Mouse (Mus musculus) liver, adult 2 months (tissue): Measurements from ENCODE around the gene Dock6. TPM values are rescaled to one million over a fixed set of nuclear protein-coding genes. Genes with fewer than 3 reads are reported as not detected.

Source experiments
- DNase-seq: peaks from one replicate; pipeline ENCODE4 v3.0.0-alpha.2; 2011; ENCODE audit warnings: low read depth, low spot score; ENCODE audit errors: extremely low read depth
- H3K27ac ChIP-seq: fragments of 200-500 bp; replicated peaks from 2 replicates; pipeline ENCODE4 v1.5.1; 2012; ENCODE audit warnings: low read depth, mild to moderate bottlenecking, control low read depth, inconsistent platforms, low read length; ENCODE audit not compliant: insufficient read depth
- H3K27me3 ChIP-seq: fragments of 200-500 bp; 2 replicates; pipeline ENCODE4 v1.6.1; 2012; ENCODE audit warnings: mild to moderate bottlenecking, moderate library complexity, low read length, inconsistent platforms; ENCODE audit not compliant: control insufficient read depth, insufficient read depth
- H3K36me3 ChIP-seq: fragments of 200-500 bp; 2 replicates; pipeline ENCODE4 v1.6.1; 2012; ENCODE audit warnings: low read length, inconsistent platforms; ENCODE audit not compliant: control insufficient read depth, insufficient read depth
- H3K4me1 ChIP-seq: fragments of 200-500 bp; 2 replicates; pipeline ENCODE4 v1.6.1; 2011; ENCODE audit warnings: low read length; ENCODE audit not compliant: control insufficient read depth, insufficient read depth
- H3K4me3 ChIP-seq: fragments of 200-500 bp; 2 replicates; pipeline ENCODE4 v1.5.1; 2011; ENCODE audit warnings: low read depth, mild to moderate bottlenecking, control low read depth, low read length, moderate library complexity; ENCODE audit not compliant: insufficient read depth
- H3K79me2 ChIP-seq: fragments of 200-500 bp; 2 replicates; pipeline ENCODE4 v1.6.1; 2012; ENCODE audit warnings: inconsistent platforms, mild to moderate bottlenecking, low read length, moderate library complexity; ENCODE audit not compliant: control insufficient read depth, insufficient read depth
- H3K9ac ChIP-seq: fragments of 200-500 bp; 2 replicates; pipeline ENCODE4 v1.6.1; 2012; ENCODE audit warnings: low read depth, mild to moderate bottlenecking, control low read depth, inconsistent platforms, low read length
- CTCF ChIP-seq: fragments of 200-500 bp; IDR thresholded peaks from 2 replicates; pipeline ENCODE4 v1.5.1; 2011; ENCODE audit warnings: low read depth, low read length, control low read depth
- POLR2A ChIP-seq: fragments of 200-500 bp; IDR thresholded peaks from 2 replicates; pipeline ENCODE4 v1.6.1; 2011; ENCODE audit warnings: low read length, control low read depth; ENCODE audit not compliant: insufficient read depth; ENCODE audit errors: extremely low read depth
- WGBS: fragments of 180-500 bp; shearing (Covaris S2); methylation state at CpG from one replicate; pipeline ENCODE4 v1.1.7; 2018; 5-methylcytosine and 5-hydroxymethylcytosine counted together
- polyA plus RNA-seq: library from polyadenylated mRNA; depleted of rRNA; stranded (reverse); fragments of >200 nt; gene quantifications from 2 replicates; pipeline ENCODE4 v1.2.3, GENCODE M21; 2012
- total RNA-seq: library from RNA; depleted of rRNA; stranded (reverse); fragments of >200 nt; gene quantifications from 2 replicates; pipeline ENCODE4 v1.2.3, GENCODE M21; 2014

Dock6 gene
- total and polyA plus RNA-seq, 2 experiments = 8.5 to 33.9 TPM

GRCm38 (mm10) chr9:21803986-21804644, 48.3 kb downstream of the Dock6 start:
- Histone ChIP-seq H3K4me1 (peaks cover 20% of the 10 kb centered on the region), H3K4me3 (no peak overlapping the region), H3K79me2 (no peaks in the 10 kb centered on the region), H3K36me3 (no peaks in the 10 kb centered on the region), H3K9ac (no peak overlapping the region), H3K27ac (no peak overlapping the region), H3K27me3 (no peaks in the 10 kb centered on the region)
- DNase-seq = peak; percentile 29
- 49% methylated on average over 13 of the region's 13 CpGs for WGBS
- TF ChIP-seq POLR2A (no peak), CTCF (peak; percentile 96)

GRCm38 (mm10) chr9:21801591-21801990, 50.8 kb downstream of the Dock6 start:
- H3K4me1 ChIP-seq = peaks cover 20% of the 10 kb centered on the region
- H3K4me3 ChIP-seq = no peak overlapping the region
- DNase-seq = no peak
- TF ChIP-seq CTCF (no peak), POLR2A (no peak)
- 92% methylated on average over 7 of the region's 7 CpGs for WGBS
- H3K27ac ChIP-seq = no peak overlapping the region
- H3K27me3 ChIP-seq = no peaks in the 10 kb centered on the region
- no peak overlapping the region for H3K9ac ChIP-seq
- no peaks in the 10 kb centered on the region for H3K36me3 ChIP-seq
- peaks cover 16% of the 10 kb centered on the region for H3K79me2 ChIP-seq

- Histone ChIP-seq H3K79me2 (peaks cover 20% of the 10 kb centered on the region), H3K36me3 (no peaks in the 10 kb centered on the region), H3K4me3 (no peak overlapping the region), H3K4me1 (peaks cover 15% of the 10 kb centered on the region), H3K9ac (no peak overlapping the region), H3K27ac (no peak overlapping the region), H3K27me3 (no peaks in the 10 kb centered on the region)
- no peak for DNase-seq
- 91% methylated on average over 7 of the region's 7 CpGs for WGBS
- TF ChIP-seq CTCF = no peak
- no peak for TF ChIP-seq POLR2A
Measured at GRCm38 (mm10) chr9:21801121-21801520, 51.3 kb downstream of the Dock6 start.

GRCm38 (mm10) chr9:21799010-21799350, 53.5 kb downstream of the Dock6 start:
- Histone ChIP-seq H3K9ac (peak overlapping the region; percentile 100), H3K27me3 (no peaks in the 10 kb centered on the region), H3K36me3 (no peaks in the 10 kb centered on the region), H3K4me1 (peaks cover 9% of the 10 kb centered on the region), H3K4me3 (peak overlapping the region; percentile 100), H3K79me2 (peaks cover 38% of the 10 kb centered on the region), H3K27ac (peak overlapping the region; percentile 99)
- TF ChIP-seq CTCF (no peak), POLR2A (no peak)
- 16% methylated on average over 3 of the region's 3 CpGs for WGBS
- peak; percentile 92 for DNase-seq

GRCm38 (mm10) chr9:21798345-21799009, 54.0 kb downstream of the Dock6 start, which contains the start of gene Kank2:
Gene Kank2 (minus strand): TSS chr9:21798744.
- Histone ChIP-seq H3K27me3 (no peaks in the 10 kb centered on the region), H3K4me1 (peaks cover 9% of the 10 kb centered on the region), H3K79me2 (peaks cover 38% of the 10 kb centered on the region), H3K4me3 (peak within 1 kb of the TSS; percentile 100), H3K9ac (peak within 1 kb of the TSS; percentile 100), H3K27ac (peak within 1 kb of the TSS; percentile 99), H3K36me3 (peaks cover 4% of the 10 kb centered on the region; the same call in 1 of the 2 replicates)
- TF ChIP-seq POLR2A (peak; percentile 92), CTCF (no peak)
- under 1% methylated on average over 52 of the region's 52 CpGs for WGBS
- DNase-seq = peak; percentile 65

- H3K27ac ChIP-seq = peak overlapping the region; percentile 99
- peaks cover 11% of the 10 kb centered on the region for H3K4me1 ChIP-seq
- peaks cover 4% of the 10 kb centered on the region; the same call in 1 of the 2 replicates for H3K36me3 ChIP-seq
- no peaks in the 10 kb centered on the region for H3K27me3 ChIP-seq
- no peak for DNase-seq
- peak overlapping the region; percentile 100 for H3K9ac ChIP-seq
- peaks cover 40% of the 10 kb centered on the region for H3K79me2 ChIP-seq
- H3K4me3 ChIP-seq = peak overlapping the region; percentile 100
- no peak for TF ChIP-seq CTCF
- peak; percentile 66 for TF ChIP-seq POLR2A
- WGBS = under 1% methylated on average over 26 of the region's 26 CpGs
Measured at GRCm38 (mm10) chr9:21797921-21798344, 54.5 kb downstream of the Dock6 start.
